Mouse (Mus musculus) layer of hippocampus, adult 11-12 months (tissue): ENCODE results near the gene Zfp870.

Experiments
- DNase-seq: peaks from one replicate; pipeline ENCODE4 v3.0.0; 2022; ENCODE audit warnings: low spot score

Gene Zfp870

DNA sequence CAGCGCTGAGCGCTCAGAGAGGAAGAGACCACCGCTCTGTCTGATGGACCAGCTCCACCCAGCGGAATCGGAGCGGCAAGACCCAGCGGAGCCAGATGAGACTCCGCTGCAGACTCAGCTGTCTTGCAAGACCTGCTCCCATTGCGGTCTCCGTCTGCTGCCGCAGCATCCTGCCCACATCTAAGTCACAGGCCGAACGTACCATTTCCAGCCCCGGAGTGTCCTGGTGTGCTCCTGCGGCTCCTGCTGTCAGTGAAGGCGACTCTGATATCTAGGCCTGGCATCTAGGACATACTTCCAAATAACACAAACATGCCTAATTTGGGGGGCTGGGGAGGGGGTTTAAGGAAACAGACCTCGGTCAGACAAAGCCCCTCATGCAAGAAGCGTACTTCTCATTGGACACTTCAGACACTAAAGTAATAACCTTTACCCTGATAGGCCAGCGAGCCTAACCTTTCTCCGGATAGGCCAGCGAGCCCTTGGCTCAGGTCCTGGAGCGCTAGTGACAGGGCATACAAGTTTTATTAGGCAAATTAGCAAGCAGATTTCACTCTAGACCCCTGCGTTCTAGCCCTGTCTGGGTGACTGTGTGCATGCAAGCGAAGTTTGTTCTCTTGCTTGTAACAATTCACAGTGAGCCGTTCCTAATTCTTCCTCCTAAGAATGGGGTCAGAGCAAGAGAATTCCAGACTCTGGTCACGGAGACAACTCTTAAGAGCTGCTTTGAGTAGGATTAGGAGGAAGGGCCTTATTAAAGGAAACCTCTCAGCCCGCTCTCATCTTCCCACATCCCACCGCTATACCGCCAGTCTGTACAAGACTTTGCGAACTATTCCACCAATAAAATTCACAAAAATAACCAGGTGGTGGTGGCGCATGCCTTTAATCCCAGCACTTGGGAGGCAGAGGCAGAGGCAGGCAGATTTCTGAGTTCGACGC is at the start of gene Zfp870:
Gene Zfp870, minus strand, starts transcription at position 404 of the 942 bp plus-strand sequence.
- DNase-seq = peak; percentile 91

DNA sequence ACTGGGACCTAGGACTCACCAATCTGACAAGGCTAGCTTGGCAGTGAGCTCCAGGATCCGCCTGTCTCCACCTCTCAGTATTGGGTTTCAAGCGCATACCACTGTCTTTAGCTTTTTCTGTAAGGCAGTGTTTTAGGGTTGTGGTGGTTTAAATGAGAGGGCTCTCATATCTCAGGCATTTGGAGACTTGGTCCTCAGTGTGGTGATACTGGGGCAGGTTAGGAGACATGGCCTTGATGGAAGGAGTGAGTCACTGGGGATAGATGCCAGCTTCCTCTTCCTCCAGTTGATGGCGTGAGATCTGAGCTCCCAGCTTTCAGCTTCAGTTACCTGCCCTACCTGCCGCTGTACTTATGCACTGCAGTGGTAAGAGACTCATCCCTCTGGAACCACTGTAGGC is 48.4 kb upstream of the Zfp870 start:
- DNase-seq = no peak

DNA sequence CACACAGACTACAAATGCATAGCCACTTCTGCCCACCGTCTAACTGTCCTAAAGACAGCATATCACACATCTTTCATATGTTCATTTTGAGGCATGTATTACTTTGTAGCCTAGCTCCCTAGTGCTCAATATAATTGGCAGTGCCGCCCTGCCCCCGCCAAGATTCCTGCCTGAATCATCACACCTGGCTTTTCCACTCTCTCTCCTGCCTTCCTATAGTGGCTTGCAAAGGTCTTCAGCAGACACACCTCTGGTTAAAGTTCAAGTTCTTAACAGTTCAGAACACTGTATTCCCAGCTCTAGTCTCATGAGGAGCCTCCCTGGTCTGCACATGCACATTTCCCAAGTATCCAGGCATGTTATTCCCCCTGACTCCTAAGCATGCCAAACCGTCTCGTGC is 36.4 kb upstream of the Zfp870 start:
- DNase-seq = no peak

DNA sequence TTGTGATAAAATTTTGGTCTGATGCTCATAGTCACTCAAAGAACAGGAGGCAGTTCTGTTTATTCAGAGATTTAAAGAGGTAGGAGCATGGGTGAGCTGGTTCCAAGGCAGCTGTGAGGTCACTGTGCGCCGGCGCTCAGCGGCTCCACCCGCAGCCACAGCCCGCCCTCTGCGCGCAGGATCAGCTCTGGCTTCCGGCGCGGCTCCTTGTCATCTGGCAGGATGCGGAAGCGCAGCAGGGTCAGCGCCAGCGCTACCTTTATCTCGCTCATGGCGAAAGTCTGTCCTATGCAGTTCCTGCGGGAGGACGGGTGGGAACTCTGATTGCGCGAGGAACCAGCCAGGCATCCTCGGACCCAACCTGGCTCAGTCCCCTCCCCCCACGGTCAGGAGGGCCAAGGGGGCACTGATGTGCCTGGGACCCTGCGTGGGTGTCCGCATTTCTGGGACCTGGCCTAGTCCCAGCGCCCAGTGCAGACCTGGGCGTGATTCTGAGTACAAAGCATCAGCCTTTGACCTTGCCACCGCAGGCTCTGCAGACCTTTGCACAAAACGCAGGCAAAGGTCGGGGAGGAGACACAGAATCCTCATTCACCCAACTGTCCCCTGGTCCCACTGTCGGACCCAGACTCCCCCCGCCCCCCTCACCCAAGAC is 33.3 kb upstream of the Zfp870 start:
- peak; percentile 65 for DNase-seq

DNA sequence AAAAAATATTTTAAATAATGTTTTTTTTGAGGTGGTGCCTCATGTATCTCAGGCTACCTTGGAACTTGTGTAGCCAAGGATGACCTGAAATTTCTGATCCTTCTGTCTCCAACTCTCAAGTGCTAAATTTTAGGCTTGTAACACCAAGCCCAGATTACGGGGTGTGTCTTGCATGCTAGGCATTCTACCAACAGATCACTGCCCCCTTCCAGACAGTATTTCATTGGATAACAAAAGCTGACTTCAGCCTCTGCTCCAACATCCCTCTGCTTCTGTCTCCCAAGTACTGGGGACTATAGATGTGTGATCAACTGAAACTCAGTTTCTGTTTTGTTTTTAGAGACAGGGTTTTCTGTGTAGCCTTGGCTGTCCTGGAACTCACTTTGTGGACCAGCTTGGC is 32.2 kb upstream of the Zfp870 start:
- DNase-seq = no peak

DNA sequence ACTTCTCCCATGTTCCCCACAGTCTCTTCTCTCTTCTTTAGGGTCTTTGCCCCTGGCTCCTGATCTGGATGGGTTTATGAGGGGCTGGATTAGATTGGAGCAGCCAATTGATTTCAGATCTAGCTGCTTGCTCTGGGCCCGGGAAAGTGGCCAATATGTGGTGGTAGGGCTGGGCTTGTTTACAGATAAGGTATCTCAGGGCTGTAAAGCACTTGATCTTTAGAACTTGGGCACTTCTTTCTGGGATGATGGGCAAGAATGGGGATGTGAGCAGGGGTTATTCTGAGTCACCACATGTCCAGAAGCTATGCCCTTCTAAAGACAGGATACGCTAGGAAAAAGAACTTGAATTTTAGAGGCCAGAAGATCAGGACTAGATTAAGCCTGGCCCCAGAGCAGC is 27.7 kb upstream of the Zfp870 start:
- DNase-seq = no peak

DNA sequence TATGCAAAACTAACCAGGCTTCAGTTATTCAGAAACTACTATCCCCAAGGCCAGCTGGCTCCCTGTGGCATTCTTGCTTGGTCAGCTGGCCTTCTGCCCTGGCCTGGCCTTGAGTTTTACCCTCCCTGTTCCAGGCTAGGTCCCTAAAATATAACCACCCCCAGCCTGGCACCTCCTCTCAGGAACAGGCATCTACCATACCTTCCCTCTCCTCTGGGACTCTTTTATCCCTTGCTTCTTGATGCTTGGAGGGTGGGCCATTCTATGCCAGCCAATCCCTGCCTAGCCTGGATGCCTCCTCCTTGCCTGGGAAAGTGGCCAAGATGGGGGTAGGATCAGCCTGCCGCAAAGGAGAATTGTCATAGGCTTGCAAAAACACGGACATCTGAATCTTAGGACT is 25.7 kb upstream of the Zfp870 start, which contains the start of gene Cyp4f14:
Gene Cyp4f14, minus strand, starts transcription at position 212 of the 400 bp plus-strand sequence.
- DNase-seq = no peak

DNA sequence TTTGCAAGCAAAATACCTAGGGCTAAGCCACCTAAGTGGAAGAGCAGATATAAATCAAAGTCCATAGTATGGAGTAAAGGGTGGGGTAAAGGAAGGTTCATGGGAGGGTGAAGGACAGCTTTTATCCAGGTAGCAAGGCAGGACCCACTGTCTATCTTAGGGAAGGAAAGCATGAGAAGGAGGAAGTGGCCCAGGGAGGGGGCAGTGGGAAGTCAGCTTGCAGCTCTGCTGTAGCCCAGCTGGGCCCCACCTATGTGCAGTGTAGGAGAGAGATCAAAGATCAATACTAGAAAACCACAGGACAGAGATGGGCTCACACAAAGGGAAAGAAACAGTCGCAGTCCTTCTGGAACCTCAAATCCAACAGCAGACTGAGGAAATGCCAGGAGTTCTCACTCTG is 24.6 kb upstream of the Zfp870 start:
- no peak for DNase-seq

DNA sequence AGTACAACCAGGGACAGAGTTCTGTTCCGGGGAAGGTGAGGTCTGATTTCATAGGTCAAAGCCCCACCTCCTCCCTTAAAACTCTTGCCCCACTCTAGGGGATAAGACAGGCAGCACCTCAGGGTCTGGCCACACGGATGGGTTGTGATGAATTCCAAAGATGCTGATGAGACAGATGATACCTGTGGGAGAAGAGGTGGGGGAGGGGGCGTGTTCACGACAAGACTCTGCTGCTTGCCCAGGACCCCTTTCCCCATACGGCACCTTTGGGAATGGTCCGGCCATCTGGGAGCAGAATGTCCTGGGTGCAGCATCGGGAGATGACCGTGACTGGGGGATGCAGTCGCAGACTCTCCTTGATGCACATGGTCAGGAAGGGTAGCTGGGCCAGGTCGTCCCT is 14.7 kb upstream of the Zfp870 start:
- DNase-seq = no peak

DNA sequence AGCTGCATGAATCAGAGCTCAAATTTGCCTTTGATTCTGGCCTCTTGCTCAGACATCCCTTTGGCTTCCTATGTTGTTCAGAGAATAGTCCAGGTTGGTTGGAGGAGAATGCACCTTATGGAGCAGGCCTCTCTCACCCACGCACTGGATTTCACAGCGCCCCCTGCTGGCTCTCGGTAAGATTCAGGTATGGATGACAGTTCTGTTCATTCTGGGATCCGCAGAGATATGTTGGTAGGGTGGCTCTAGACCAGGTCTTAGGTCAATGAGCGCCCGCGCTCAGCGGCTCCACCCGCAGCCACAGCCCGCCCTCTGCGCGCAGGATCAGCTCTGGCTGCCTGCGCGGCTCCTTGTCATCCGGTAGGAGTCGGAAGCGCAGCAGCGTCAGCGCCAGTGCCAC is 13.8 kb upstream of the Zfp870 start:
- DNase-seq = peak; percentile 42

DNA sequence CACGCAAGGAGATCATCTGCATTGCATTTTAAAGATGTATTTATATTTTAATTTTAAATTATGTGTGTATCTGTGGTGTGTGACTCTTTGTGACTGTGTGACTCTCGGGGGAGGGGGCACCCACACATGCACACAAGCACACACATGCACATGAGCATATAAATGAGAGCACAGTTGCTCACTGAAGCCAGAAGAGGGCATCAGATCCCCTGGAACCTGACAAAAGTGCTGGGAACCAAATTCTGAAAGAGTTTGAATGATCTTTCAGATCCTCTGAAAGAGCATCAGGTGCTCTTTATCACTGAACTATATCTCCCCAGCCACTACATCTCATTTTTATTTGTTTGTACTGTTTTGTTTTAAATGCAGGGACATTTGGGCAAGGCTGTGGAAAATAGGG is 13.0 kb upstream of the Zfp870 start:
- DNase-seq = no peak

DNA sequence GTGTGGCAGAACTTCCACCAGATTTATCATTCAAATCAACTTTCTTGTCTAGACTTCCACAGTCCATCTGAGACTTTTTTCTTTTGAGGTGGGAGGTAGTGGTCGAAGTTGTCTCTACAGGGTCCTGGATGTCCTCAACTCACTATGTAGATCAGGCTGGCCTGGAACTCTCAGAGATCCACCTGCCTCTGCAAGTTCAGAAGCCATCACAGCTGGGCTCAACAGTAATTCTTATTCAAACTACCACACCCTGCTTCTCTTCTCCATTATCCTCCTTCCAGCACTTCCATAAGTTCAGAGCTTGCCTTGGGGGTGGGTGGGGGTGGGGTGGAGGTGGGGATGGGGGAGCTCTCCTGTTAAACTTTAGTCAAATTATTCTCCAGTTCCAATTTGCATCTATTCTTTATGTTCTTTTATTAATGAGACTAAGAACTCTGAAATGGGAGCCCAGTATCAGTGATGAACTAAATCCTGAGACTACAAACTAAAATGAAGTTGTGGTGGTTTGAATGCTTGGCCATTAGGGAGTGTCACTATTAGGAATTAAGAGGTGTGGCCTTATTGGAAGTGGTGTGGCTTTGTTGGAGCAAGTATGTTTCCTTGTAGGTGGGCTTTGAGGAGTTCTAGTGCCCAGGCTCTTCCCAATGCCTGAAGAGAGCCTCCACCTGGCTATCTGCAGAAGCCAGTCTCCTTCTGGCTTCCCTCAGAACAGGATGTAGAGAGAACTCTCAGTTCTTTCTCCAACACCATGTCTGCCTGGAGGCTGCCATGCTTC is 10.5 kb upstream of the Zfp870 start:
- DNase-seq = no peak

DNA sequence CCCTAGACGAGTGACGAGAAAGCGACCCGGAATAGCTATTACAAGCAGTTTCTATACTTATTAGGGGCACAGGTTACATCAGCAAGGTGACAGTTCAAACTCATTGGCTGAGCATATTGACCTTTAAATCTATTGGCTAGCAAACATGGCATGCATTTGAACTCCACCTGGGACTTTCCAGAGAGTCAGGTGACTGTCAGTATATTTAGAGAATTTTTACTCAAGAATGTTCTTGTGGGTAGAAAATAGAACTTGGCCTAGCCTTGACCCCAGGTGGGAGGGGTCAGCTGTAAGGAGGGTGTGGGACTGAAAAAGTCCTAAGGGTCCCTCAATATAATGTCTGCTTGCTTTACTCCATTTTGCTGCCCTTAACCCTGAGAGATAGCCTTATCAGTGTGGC is 4.0 kb upstream of the Zfp870 start:
- DNase-seq = no peak

DNA sequence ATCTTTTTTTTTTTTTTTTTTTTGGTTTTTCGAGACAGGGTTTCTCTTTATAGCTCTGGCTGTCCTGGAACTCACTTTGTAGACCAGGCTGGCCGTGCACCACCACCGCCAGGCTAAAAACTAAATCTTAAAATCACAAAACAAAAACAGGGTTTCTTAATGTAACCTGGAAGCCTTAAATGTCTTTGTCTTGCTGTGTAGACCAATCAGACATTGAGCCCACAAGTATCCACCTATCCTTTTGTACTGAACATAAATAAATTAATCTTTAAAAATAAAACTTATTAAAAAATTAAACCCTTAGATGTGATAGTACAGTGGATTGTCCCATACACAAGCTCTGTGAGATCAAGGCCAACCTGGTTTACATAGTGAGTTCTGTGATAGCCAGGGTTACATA is 2.5 kb upstream of the Zfp870 start:
- DNase-seq = no peak

DNA sequence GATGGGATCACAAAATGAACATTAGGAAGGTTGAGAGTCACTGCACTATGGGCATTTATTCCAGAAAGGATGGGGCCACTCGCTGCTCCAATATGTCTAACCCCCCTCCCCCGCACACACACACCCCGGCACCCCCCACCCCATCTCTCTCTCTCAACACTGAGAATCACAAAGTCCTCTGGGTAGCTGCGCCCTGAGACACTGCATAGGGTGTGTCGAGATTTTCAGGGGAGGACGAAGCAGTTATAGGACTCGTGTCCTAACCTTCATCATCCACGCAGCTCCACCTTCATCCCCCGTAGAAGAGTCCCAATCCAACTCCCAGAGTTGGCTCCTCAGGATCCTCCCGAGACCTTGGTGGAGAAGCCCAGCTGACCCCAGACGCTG is 597 bp downstream of the Zfp870 start:
- DNase-seq = no peak

DNA sequence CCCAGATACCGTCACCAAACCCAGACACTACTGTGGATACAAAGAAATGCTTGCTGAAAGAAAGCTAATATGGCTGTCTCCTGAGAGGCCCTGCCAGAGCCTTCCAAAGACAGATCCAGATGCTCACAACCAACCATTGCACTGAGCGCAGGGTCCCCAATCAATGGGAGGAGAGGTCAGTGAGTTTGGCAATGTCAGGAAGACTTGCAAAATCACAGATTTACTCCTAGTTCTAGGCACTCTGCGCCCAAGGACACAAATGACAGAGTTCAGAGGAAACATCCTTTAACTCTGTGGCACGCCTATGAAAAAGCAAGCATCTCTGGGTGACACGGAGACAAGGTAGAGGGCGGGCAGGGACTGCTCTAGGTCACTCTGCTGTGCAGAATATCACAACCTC is 1.8 kb downstream of the Zfp870 start:
- no peak for DNase-seq

DNA sequence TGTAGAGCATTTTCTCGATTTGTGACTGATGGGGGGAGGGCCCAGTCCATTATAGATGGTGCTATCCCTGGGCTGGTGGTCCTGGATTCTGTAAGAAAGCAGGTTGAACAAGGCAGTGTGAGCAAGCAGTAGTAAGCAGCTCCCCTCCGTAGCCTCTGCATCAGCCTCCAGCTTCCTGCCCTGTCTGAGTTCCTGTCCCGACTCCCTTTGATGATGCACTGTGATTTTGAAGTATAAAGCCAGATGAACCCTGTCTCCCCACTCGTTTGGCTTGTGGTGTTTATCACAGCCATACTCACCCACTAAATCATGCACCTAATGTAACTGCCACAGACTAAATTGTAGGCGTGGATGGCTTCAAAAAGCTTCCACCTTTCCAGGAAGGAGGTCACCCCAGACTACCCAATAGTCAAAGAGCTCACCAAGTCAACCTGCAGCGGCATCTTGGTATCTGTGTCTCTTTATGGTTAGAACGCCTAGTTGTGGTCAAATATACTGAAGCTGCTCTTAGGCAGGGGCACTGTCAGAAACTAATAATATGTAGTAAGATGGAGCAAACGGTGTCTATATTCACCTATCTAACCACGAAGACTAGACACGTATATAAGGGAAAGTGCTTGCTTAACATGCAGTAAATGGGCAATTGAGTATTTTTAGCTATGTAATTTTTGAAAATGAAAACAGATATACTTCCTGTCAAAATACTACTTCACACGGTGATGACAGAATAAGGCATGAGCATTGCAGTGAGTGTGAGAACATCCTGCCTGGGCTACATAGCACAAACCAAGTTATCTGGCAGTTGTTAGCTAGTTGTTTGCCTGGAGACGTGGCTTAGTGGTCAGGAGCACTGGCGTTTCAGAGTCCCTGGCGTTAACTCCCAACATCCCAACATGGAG is 10.9 kb downstream of the Zfp870 start:
- DNase-seq = no peak

DNA sequence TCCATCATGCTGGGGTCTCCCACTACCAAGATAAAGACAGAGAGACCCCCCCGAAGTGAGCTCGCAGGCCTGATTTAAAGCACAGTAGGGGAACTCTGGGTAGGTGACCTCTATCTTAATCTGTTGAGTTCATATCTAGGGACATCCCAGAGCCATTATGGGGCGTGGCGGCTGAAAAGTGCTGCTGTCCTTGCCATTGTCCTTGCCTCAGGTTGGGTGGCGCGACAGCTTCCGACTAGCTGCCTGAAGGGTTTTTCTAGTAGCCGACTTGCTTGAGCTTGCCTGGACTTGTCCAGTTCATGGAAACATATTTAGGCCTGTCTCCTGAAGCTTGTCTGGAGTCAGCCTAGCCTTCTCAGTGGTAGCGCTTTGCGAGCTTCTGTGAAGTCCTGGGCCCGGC is 12.7 kb downstream of the Zfp870 start:
- DNase-seq = no peak

DNA sequence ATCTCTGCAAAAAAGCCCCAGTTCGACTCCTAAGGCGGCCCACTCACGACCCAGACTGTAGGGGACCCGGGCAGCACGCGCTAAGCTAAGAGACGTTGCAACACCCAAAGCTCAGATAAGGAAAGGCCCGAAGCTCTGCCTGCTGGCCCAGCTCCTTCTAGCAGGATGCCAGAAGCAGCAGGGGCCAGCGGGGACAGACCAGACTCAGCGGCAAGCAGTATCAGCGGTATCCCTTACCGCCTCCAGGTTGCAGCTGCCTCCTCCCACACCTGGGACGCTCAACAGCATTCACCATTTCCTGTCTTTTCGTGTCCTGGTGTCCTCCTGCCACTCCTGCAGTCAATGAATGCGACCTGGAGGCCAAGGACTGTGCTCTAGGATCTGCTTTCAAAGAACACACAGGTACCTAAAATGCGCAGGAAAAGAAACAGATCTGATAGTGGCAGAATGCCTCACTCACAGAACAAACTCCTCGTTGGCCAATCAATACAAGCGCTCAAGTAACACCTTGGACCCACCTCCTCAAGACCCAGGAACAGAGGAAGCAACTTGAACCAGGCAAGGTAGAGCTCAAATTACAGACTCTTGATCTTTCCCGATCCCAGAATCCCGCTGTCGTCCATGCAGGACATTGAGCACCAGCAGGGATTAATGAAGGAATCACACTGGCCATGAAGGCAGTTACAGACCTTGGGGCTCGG is 13.8 kb downstream of the Zfp870 start:
- DNase-seq = no peak

DNA sequence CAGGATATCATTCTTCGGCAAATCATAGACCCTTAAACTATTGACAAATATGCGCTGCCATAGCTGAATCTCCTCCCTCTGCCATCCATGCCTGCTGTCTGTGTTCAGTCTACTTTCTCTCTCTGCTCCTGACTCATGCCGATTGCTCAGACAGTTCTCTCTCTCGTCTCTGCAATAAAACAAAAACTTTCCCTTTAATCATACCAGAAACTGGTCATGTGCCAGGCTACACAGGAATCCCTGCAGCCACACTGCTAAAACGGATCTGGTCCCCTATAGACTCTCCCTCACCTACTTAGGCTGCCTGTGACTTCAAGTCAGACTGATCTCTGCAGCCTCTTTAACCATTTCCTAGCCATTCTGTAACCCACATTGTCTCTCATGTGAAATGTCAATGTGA is 18.7 kb downstream of the Zfp870 start:
- DNase-seq = no peak

DNA sequence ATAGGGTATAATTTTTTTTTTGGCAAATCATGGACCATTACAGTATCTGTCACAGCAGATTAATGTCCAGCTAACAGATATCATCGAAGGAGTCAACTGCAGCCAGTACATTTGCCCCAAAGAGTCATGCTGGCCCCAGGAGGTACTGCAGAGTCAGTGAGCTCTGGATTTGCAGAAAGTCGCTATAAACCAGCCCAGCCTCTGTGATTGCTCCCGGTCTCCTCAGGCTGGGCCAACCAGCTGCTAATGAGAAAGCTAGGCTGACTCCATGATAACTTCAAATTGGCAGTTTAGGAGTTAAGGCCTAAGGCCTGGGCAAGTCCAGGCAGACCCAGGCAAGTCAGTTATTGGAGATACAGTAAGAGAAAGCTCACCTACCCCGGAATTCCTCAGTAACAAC is 19.4 kb downstream of the Zfp870 start:
- no peak for DNase-seq
